Mouse (Mus musculus): ENCODE measurements around the gene Lrrc58.
A peak's percentile ranks its signal among the peaks of the same experiment; 100 is the strongest.

Gene Lrrc58

GRCm38 (mm10) chr16:37868506-37869469, 599 bp downstream of the Lrrc58 start:
- peak in 1 of 2 experiments; percentile 59 for DNase-seq (ENCODE audit: low spot score in 2 of 2)

- no peak for DNase-seq (ENCODE audit: low spot score in 2 of 2)
Observed at GRCm38 (mm10) chr16:37869470-37870231, 1.5 kb downstream of the Lrrc58 start.

DNA sequence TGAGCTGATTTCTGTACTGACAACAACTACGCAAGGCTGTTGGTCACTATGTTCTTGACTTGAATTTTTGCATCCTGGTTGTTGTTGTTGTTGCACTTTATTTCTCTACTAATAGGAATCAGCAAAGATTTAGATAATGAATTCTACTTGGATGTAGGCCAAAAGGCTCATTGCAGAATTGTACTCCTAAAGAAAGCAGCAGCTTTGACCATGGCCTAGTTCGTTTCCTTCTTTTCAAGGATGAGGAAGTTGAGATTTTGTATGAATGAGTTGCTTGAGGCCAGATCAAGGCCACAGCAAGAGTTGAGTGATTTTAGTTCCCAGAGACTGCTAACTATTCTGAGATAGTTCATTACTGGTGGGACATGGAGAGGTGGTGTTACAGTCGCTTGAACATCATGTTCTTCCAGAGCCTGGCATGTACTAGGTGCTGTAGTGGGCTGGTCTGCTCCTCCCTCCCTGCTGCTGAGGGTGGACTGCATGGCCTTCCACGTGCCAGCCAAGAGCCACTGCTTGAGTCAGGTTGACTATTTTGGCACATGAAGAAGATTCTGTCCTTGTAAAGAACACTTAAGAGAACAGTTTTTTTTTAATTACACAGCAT, 3.0 kb downstream of the Lrrc58 start:
- peak; percentile 44 to 59 for DNase-seq (ENCODE audit: low spot score in 2 of 2)

GRCm38 (mm10) chr16:37874501-37875235, 6.5 kb downstream of the Lrrc58 start:
- no peak for DNase-seq (ENCODE audit: low spot score in 2 of 2)

GRCm38 (mm10) chr16:37877406-37877805, 9.2 kb downstream of the Lrrc58 start:
- no peak for DNase-seq (ENCODE audit: low spot score in 2 of 2)

- DNase-seq (ENCODE audit: low spot score in 2 of 2): no peak
Observed at GRCm38 (mm10) chr16:37878951-37879505, 10.8 kb downstream of the Lrrc58 start.

DNA sequence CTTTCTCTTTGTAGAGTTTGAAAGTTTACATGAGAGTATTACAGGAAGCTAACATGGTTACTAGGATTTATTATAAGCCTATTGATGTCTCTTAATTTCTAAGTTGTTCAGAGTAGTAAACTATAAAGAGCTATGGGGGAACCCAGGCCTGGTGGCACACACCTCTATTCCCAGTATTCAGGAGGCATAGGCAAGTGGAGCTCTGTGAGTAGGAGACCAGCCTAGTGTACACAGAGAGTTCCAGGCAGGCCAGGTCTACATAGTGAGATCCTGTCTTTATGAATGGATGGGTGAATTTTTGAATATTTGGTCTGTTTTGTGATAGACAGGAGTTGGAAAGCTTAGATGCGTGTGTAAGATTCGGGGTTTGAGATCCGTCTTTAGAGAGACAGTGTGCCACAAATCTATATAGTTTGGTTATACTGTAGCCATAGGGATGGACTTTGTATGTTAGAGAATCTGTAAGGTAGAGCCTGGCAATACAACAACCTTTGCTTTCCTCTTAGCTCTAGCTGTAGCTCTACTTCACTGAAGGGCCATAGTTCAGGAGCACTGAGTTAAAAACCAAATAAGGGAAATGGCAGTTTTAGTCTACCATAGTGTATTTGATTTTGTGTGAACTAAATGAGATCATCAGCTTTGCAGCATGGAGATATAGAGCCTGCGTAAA, 11.7 kb downstream of the Lrrc58 start:
- no peak for DNase-seq (ENCODE audit: low spot score in 2 of 2)

DNA sequence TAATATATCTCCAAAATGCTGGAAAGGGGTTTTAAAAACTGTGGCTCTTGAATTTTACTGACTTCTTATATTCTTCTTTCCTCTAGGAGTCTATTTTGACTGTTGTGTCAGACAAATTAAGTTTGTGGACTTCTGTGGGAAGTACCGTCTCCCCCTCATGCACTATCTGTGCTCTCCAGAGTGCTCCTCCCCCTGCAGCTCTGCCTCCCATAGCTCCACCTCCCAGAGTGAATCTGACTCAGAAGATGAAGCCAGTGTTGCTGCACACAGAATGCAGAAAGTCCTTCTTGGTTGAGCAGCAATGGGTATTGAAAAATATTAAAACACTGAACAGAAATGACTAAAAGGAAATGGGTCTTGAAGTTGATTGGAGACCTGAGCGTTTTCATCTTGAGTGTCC, 13.0 kb downstream of the Lrrc58 start:
- DNase-seq (ENCODE audit: low spot score in 2 of 2): no peak

DNA sequence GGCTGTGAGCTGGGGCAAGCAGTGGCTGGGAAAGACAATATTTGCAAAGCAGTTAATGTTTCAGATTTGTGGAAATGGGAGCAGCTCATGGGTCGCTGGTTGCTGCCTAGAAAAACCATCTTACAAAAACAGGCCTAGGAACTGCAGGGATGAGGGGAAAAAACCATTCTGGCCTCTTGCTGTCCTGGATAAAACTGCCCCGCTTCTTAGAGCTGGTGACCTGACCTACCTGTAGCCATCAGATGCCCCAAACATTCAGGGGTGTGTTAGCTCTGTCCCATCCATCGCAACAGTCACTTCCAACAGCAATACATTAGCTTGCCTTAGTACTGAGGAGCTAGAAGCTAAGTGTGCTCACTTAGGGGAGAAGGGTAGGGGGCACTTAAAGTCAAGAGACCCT, 20.8 kb downstream of the Lrrc58 start:
- DNase-seq (ENCODE audit: low spot score in 2 of 2): no peak

GRCm38 (mm10) chr16:37892667-37893066, 24.5 kb downstream of the Lrrc58 start:
- no peak for DNase-seq (ENCODE audit: low spot score in 2 of 2)

- DNase-seq (ENCODE audit: low spot score in 2 of 2): no peak
Observed at GRCm38 (mm10) chr16:37893381-37893780, 25.2 kb downstream of the Lrrc58 start.

GRCm38 (mm10) chr16:37893942-37894341, 25.8 kb downstream of the Lrrc58 start:
- no peak for DNase-seq (ENCODE audit: low spot score in 2 of 2)

DNA sequence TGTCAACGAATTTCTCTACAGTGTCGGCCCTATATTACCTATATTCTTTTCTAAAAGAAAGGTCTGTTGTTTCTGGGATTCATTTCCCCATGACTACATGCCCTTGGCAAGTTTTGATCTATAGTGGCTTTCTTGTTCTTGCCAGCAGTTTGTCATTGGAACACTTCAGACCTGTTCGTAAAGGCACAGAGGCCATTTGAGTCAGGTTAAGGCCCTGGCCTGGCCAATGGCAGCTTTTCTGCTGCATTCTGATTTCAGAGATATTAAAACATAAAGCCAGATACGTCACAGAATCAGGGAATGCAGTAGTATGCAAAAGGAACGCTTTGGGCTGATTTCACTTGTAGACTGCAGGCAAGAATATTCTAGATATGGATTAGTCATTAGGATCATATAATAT, 30.6 kb downstream of the Lrrc58 start:
- DNase-seq (ENCODE audit: low spot score in 2 of 2): no peak

- DNase-seq (ENCODE audit: low spot score in 2 of 2): no peak
Observed at GRCm38 (mm10) chr16:37899357-37899756, 31.2 kb downstream of the Lrrc58 start.

GRCm38 (mm10) chr16:37901318-37901717, 33.1 kb downstream of the Lrrc58 start:
- DNase-seq (ENCODE audit: low spot score in 2 of 2): no peak

DNA sequence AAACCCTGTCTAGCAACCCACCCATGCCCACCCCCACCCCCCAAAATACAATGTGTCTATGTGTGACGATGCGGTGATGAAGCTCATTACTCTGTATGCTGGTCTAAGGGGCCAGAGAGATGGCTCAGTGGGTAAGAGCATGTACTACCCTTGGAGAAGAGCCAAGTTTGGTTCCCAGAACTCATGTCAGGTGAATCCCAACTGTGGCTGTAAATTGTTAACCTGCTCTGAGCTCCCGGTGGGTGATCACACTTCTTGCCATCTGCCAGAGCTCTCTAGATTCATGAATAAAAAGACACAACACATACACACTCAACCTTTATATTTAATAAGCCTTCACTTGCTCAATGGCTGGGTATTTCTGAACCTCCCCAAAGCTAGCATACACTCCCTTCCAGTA, 38.3 kb downstream of the Lrrc58 start:
- DNase-seq (ENCODE audit: low spot score in 2 of 2): no peak

- DNase-seq (ENCODE audit: low spot score in 2 of 2): no peak
Observed at GRCm38 (mm10) chr16:37911086-37911485, 42.9 kb downstream of the Lrrc58 start.

DNA sequence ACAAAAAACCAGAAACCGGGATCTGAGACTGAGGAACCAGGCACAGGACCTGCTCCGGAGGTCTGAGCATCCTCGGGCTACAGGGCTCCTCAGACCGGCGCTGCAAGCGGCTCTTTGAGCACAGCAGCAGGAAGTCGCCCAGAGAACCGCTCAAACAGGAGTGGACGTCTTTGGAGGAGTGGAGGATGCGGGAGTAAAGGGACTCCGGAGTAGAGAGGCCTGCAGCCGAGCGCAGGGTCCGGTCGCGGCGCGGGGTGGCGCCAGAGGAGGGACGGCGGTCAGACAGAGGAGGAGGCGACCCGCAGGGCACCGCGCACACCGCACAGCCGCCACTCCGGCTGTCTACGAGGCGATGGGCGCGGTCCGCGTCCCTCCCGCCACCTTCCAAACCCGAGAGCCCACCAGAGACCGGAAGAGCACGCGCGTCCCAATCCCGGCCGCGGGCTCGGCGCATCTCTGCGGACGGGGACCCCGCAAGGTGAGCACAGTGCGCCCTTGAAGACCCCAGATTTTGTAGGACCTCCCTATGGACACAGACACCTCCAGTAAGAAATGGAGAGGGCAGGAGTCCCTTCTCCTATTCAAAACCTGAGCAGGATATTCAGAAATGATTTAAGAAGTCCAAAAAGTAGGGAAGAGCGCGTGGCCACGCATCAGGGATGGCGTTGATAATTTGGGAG, 48.1 kb downstream of the Lrrc58 start, which contains the start of gene Gpr156:
Gpr156 (plus strand) TSS at position 359 of the 680 bp plus-strand sequence.
- peak; percentile 46 to 48 for DNase-seq (ENCODE audit: low spot score in 2 of 2)

- no peak for DNase-seq (ENCODE audit: low spot score in 2 of 2)
Observed at GRCm38 (mm10) chr16:37916818-37917201, 48.6 kb downstream of the Lrrc58 start.

GRCm38 (mm10) chr16:37919000-37919399, 50.8 kb downstream of the Lrrc58 start:
- DNase-seq (ENCODE audit: low spot score in 2 of 2): no peak

Measured in right cerebral cortex, postnatal 10 days (tissue).